Comparison of ENCODE assay signal across 28 mouse cellular contexts in the genomic region with DNA sequence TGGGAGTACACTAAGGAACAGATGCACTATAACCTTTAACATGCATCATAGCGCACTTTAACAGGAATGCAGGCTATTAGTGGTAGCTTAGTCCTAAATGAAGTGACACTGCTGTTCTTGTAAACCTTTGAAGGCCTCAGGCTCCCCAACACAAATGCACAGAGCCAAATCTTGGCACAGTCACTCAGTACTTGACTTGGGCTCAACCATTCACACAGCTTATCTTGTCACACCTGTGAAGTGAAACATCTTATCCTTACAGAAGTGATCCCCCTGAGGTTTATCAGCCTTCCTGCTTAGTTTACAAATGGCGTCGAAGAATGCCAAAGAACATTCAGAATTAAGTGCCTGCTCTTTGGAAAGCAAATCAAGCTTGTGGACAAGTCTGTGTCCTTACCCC. TPM values are rescaled to one million over a fixed set of nuclear protein-coding genes. Genes with fewer than 3 reads are reported as not detected.
DNase-seq lines count a peak whose midpoint lies in the region; ATAC-seq and TF ChIP-seq lines count a peak whose summit lies in the region.
"Had no signal": no experiment of that assay in that cellular context is flagged by ENCODE, and none has a peak within 500 bp of the region (broad histone marks: within the 10 kb centered on the region; RNA-seq: fewer than 3 reads in every experiment).

No protein-coding gene starts in this region.

- H3K27me3 ChIP-seq in heart, embryonic 14.5 days (ENCODE audit: control insufficient read depth, insufficient read depth, low read length) = no peaks in the 10 kb centered on the region
- H3K27me3 ChIP-seq in heart, postnatal 0 days (ENCODE audit: control insufficient read depth, insufficient read depth, low read length) = no peaks in the 10 kb centered on the region
- H3K27me3 ChIP-seq: embryonic facial prominence, embryonic 13.5 days; forebrain, embryonic 13.5 days had no signal

- peaks cover 65% of the 10 kb centered on the region for H3K36me3 ChIP-seq in heart, embryonic 14.5 days (ENCODE audit: control insufficient read depth, insufficient read depth, low read length)
- H3K36me3 ChIP-seq in heart, postnatal 0 days (replicated peaks; ENCODE audit: control insufficient read depth, insufficient read depth, low read length) = peaks cover 31% of the 10 kb centered on the region

- no peak for TF ChIP-seq EP300 in heart, postnatal 0 days (IDR thresholded peaks at IDR 0.05; ENCODE audit: low read depth)

- H3K9me3 ChIP-seq in heart, embryonic 14.5 days (ENCODE audit: control insufficient read depth, low read length) = no peaks in the 10 kb centered on the region
- H3K9me3 ChIP-seq in heart, postnatal 0 days (replicated peaks; ENCODE audit: control insufficient read depth, low read length) = no peaks in the 10 kb centered on the region
- H3K9me3 ChIP-seq: embryonic facial prominence, embryonic 10.5 days; embryonic facial prominence, embryonic 13.5 days; forebrain, embryonic 10.5 days; forebrain, embryonic 13.5 days had no signal

- 40% methylated on average over 3 of the region's 3 CpGs for WGBS in heart, embryonic 14.5 days
- 28% methylated on average over 3 of the region's 3 CpGs for WGBS in heart, postnatal 0 days

- no peak overlapping the region for H3K4me2 ChIP-seq in heart, embryonic 14.5 days (ENCODE audit: low read length)
- no peak overlapping the region for H3K4me2 ChIP-seq in heart, postnatal 0 days (ENCODE audit: low read depth, low read length)
- H3K4me2 ChIP-seq: embryonic facial prominence, embryonic 13.5 days; forebrain, embryonic 13.5 days; hindbrain, embryonic 14.5 days had no signal

- H3K4me3 ChIP-seq in heart, embryonic 14.5 days (ENCODE audit: control insufficient read depth in 1 of 2, insufficient read depth in 1 of 2, low read depth in 1 of 2, low read length in 2 of 2) = no peak overlapping the region
- H3K4me3 ChIP-seq in heart, postnatal 0 days (ENCODE audit: low read depth, low read length) = no peak overlapping the region
- H3K4me3 ChIP-seq: embryonic facial prominence, embryonic 10.5 days; embryonic facial prominence, embryonic 13.5 days; forebrain, embryonic 10.5 days; forebrain, embryonic 13.5 days had no signal

- DNase-seq in heart, postnatal 25 days (ENCODE audit: low spot score) = no peak
- DNase-seq in heart, postnatal 0 days (ENCODE audit: low spot score) = no peak
- DNase-seq in heart, postnatal 10 days = no peak
- DNase-seq in thymus, postnatal 25 days = no peak
- DNase-seq: adrenal gland, adult 8-10 months; adrenal gland, postnatal 25 days; cerebellum, adult 11-12 months; cerebellum, adult 8-10 months; cerebellum, postnatal 10 days; cerebellum, postnatal 36 days; embryo, embryonic 11 days; gastrocnemius, postnatal 10 days; gastrocnemius, postnatal 36 days; heart, postnatal 4 days; kidney, adult 18-20 months had no signal

- intact Hi-C loops in heart, postnatal 25 days (cut with DNase I) = no loop called here
- intact Hi-C loops in heart, postnatal 10 days (cut with DNase I) = no loop called here

- no peak overlapping the region for H3K9ac ChIP-seq in heart, embryonic 14.5 days (ENCODE audit: low read length)
- 0 out of 2 replicates have a peak overlapping the region, but pooled peaks have one; percentile 3 for H3K9ac ChIP-seq in heart, postnatal 0 days (replicated peaks; ENCODE audit: low read depth, low read length)
- H3K9ac ChIP-seq: embryonic facial prominence, embryonic 13.5 days; forebrain, embryonic 13.5 days; hindbrain, embryonic 14.5 days had no signal

- peaks cover 5 to 17% of the 10 kb centered on the region in 2 experiments for H3K4me1 ChIP-seq in heart, embryonic 14.5 days (ENCODE audit: control insufficient read depth in 2 of 2, insufficient read depth in 2 of 2, low read length in 2 of 2)
- peaks cover 10% of the 10 kb centered on the region for H3K4me1 ChIP-seq in heart, postnatal 0 days (ENCODE audit: control insufficient read depth, insufficient read depth)
- H3K4me1 ChIP-seq: embryonic facial prominence, embryonic 10.5 days; embryonic facial prominence, embryonic 13.5 days; forebrain, embryonic 10.5 days; forebrain, embryonic 13.5 days had no signal

- H3K27ac ChIP-seq in heart, embryonic 14.5 days (replicated peaks in 1 of 2; ENCODE audit: control insufficient read depth in 1 of 2, insufficient read depth in 1 of 2, low read depth in 2 of 2, low read length in 2 of 2) = peak overlapping the region; percentile 1 to 41; a peak in 1 of 4 replicates
- peak overlapping the region; percentile 30; the same call in 1 of the 2 replicates for H3K27ac ChIP-seq in heart, postnatal 0 days (ENCODE audit: low read depth)
- H3K27ac ChIP-seq: embryonic facial prominence, embryonic 10.5 days; embryonic facial prominence, embryonic 13.5 days; forebrain, embryonic 10.5 days; forebrain, embryonic 13.5 days; hindbrain, embryonic 14.5 days; hindbrain, postnatal 0 days had no signal

- TF ChIP-seq CTCF in heart, postnatal 0 days (IDR thresholded peaks at IDR 0.05; ENCODE audit: low read depth) = no peak

- no peak for ATAC-seq in heart, embryonic 14.5 days (ENCODE audit: insufficient number of reproducible peaks, insufficient read depth, low FRiP score, low read depth)
- no peak for ATAC-seq in heart, postnatal 0 days (ENCODE audit: insufficient read depth, low read depth)
- peak; percentile 68 for ATAC-seq in megakaryocyte progenitor cell, adult 5-6 weeks (replicated peaks; ENCODE audit: poor library complexity)
- ATAC-seq: activated CD4-positive, CD25-positive, alpha-beta regulatory T cell, adult 4 months; CD4-positive, CD25-positive, alpha-beta regulatory T cell, adult 4 months; forebrain, embryonic 13.5 days; forebrain, embryonic 16.5 days; hindbrain, postnatal 0 days; inflammation-experienced regulatory T-cells, adult 6 months; intestine, embryonic 16.5 days had no signal

RNA-seq across cellular contexts. Expression of a gene that starts 31.6 kb away (rescaled TPM):
- 27.2 and 30.4 TPM in 2 replicates for polyA plus RNA-seq in heart, embryonic 14.5 days (2014; fragmentation: Nextera tagmentation; extraction: Ambion mirVana)
- total RNA-seq in heart, postnatal 25 days (2021) = under 1 TPM; 0.31 TPM
- 4.1 and 7.6 TPM in 2 replicates for total RNA-seq in heart, postnatal 0 days (2014; rRNA removed; ENCODE audit: low replicate concordance)
- polyA plus RNA-seq in heart, postnatal 0 days (2015; fragmentation: Nextera tagmentation; extraction: Ambion mirVana) = 5.9 and 6.2 TPM in 2 replicates
- total RNA-seq in heart, postnatal 10 days (2021) = 1 to 10 TPM; 4.9 to 6.3 TPM
- 90.8 and 98.8 TPM in 2 replicates for total RNA-seq in megakaryocyte progenitor cell, adult 5-6 weeks (2015)
- total RNA-seq in megakaryocyte progenitor cell, adult 5-6 weeks (2017) = 54.4 and 77.3 TPM in 2 replicates

RNA-seq across cellular contexts. Expression of a gene that starts 31.7 kb away (rescaled TPM):
- 36.4 and 38.2 TPM in 2 replicates for polyA plus RNA-seq in heart, embryonic 14.5 days (2014; fragmentation: Nextera tagmentation; extraction: Ambion mirVana)
- total RNA-seq in heart, postnatal 25 days (2021) = 10 to 100 TPM; 12.4 to 13.2 TPM
- total RNA-seq in heart, postnatal 0 days (2014; rRNA removed; ENCODE audit: low replicate concordance) = 33.2 and 33.8 TPM in 2 replicates
- polyA plus RNA-seq in heart, postnatal 0 days (2015; fragmentation: Nextera tagmentation; extraction: Ambion mirVana) = 14.1 and 15.1 TPM in 2 replicates
- 10 to 100 TPM; 23.0 to 23.2 TPM for total RNA-seq in heart, postnatal 10 days (2021)
- total RNA-seq in megakaryocyte progenitor cell, adult 5-6 weeks (2015) = 37.0 and 39.8 TPM in 2 replicates
- 63.1 and 69.2 TPM in 2 replicates for total RNA-seq in megakaryocyte progenitor cell, adult 5-6 weeks (2017)
